Mouse (Mus musculus) forebrain, embryonic 13.5 days (tissue): Measurements from ENCODE around the gene Arhgap22. TPM values are rescaled to one million over a fixed set of nuclear protein-coding genes. Genes with fewer than 3 reads are reported as not detected.

Experiments used
- ATAC-seq: fragments of 200-750 bp; cut with Nextera tagmentation; 2 replicates; pipeline ENCODE4 v1.8.0; 2017
- H3K27ac ChIP-seq: fragments of 300-500 bp; sonication (generic); 2 replicates; pipeline ENCODE4 v1.5.1; 2015; ENCODE audit warnings: inconsistent platforms, mild to moderate bottlenecking, moderate library complexity
- H3K27me3 ChIP-seq: fragments of 300-500 bp; sonication (generic); 2 replicates; pipeline ENCODE4 v1.6.1; 2015; ENCODE audit warnings: mild to moderate bottlenecking, inconsistent platforms
- H3K36me3 ChIP-seq: fragments of 300-500 bp; sonication (generic); 2 replicates; pipeline ENCODE4 v1.6.1; 2015; ENCODE audit warnings: mild to moderate bottlenecking, inconsistent platforms; ENCODE audit not compliant: poor library complexity, severe bottlenecking
- H3K4me1 ChIP-seq: fragments of 300-500 bp; sonication (generic); 2 replicates; pipeline ENCODE4 v1.6.1; 2015; ENCODE audit warnings: inconsistent platforms
- H3K4me2 ChIP-seq: fragments of 300-500 bp; sonication (generic); 2 replicates; pipeline ENCODE4 v1.6.1; 2015; ENCODE audit warnings: inconsistent platforms, mild to moderate bottlenecking, moderate library complexity
- H3K4me3 ChIP-seq: fragments of 300-500 bp; sonication (generic); 2 replicates; pipeline ENCODE4 v1.5.1; 2015; ENCODE audit warnings: mild to moderate bottlenecking, inconsistent platforms
- H3K9ac ChIP-seq: fragments of 300-500 bp; sonication (generic); 2 replicates; pipeline ENCODE4 v1.6.1; 2015; ENCODE audit warnings: mild to moderate bottlenecking, inconsistent platforms
- H3K9me3 ChIP-seq: fragments of 300-500 bp; sonication (generic); replicated peaks from 2 replicates; pipeline ENCODE4 v1.6.1; 2016; ENCODE audit warnings: inconsistent platforms
- WGBS: fragments of 180-500 bp; shearing (Covaris S2); methylation state at CpG from one replicate; pipeline ENCODE4 v1.1.7; 2015; 5-methylcytosine and 5-hydroxymethylcytosine counted together
- polyA plus RNA-seq: library from polyadenylated mRNA; unstranded; fragments of >200 nt; fragmentation: Nextera tagmentation; extraction: Ambion mirVana; gene quantifications from 2 replicates; pipeline ENCODE4 v1.2.1, GENCODE M21; 2015

Arhgap22 gene
- polyA plus RNA-seq, 1 experiment from 2014 or later: 1.1 TPM

GRCm38 (mm10) chr14:33216343-33217208 is 2.8 kb downstream of the Arhgap22 start:
- 86% methylated on average over 19 of the region's 19 CpGs for WGBS

GRCm38 (mm10) chr14:33225235-33225634 is 11.4 kb downstream of the Arhgap22 start:
- H3K9me3 ChIP-seq: no peaks in the 10 kb centered on the region
- H3K27me3 ChIP-seq: no peaks in the 10 kb centered on the region
- H3K4me3 ChIP-seq: no peak overlapping the region
- no peak overlapping the region for H3K4me2 ChIP-seq
- WGBS: 74% methylated on average over 4 of the region's 4 CpGs
- no peaks in the 10 kb centered on the region for H3K36me3 ChIP-seq
- no peak overlapping the region for H3K9ac ChIP-seq
- H3K4me1 ChIP-seq: no peaks in the 10 kb centered on the region
- ATAC-seq: no peak
- no peak overlapping the region for H3K27ac ChIP-seq

More at GRCm38 (mm10) chr14:33216343-33217208, 2.8 kb downstream of the Arhgap22 start:
- H3K9me3 ChIP-seq: no peaks in the 10 kb centered on the region
- H3K27ac ChIP-seq: no peak overlapping the region
- H3K4me3 ChIP-seq: no peak overlapping the region
- no peak overlapping the region for H3K4me2 ChIP-seq
- H3K4me1 ChIP-seq: peaks cover 3% of the 10 kb centered on the region; the same call in 1 of the 2 replicates
- no peak overlapping the region for H3K9ac ChIP-seq
- ATAC-seq: no peak
- H3K36me3 ChIP-seq: no peaks in the 10 kb centered on the region
- H3K27me3 ChIP-seq: peaks cover 12% of the 10 kb centered on the region; the same call in 1 of the 2 replicates

- H3K27ac ChIP-seq: no peak overlapping the region
- no peaks in the 10 kb centered on the region for H3K9me3 ChIP-seq
- WGBS: 91% methylated on average over 4 of the region's 4 CpGs
- H3K36me3 ChIP-seq: no peaks in the 10 kb centered on the region
- no peaks in the 10 kb centered on the region for H3K27me3 ChIP-seq
- H3K4me1 ChIP-seq: no peaks in the 10 kb centered on the region
- H3K4me3 ChIP-seq: no peak overlapping the region
- ATAC-seq: no peak
- no peak overlapping the region for H3K4me2 ChIP-seq
- H3K9ac ChIP-seq: no peak overlapping the region
Observed at GRCm38 (mm10) chr14:33230672-33231071, 16.8 kb downstream of the Arhgap22 start.

- no peaks in the 10 kb centered on the region for H3K4me1 ChIP-seq
- no peak overlapping the region for H3K9ac ChIP-seq
- no peak overlapping the region for H3K27ac ChIP-seq
- 89% methylated on average over 3 of the region's 3 CpGs for whole genome bisulfite sequencing
- no peak overlapping the region for H3K4me3 ChIP-seq
- H3K9me3 ChIP-seq: no peaks in the 10 kb centered on the region
- no peaks in the 10 kb centered on the region for H3K36me3 ChIP-seq
- no peaks in the 10 kb centered on the region for H3K27me3 ChIP-seq
- no peak for ATAC-seq
- no peak overlapping the region for H3K4me2 ChIP-seq
Observed at GRCm38 (mm10) chr14:33231311-33231710, 17.5 kb downstream of the Arhgap22 start.

DNA sequence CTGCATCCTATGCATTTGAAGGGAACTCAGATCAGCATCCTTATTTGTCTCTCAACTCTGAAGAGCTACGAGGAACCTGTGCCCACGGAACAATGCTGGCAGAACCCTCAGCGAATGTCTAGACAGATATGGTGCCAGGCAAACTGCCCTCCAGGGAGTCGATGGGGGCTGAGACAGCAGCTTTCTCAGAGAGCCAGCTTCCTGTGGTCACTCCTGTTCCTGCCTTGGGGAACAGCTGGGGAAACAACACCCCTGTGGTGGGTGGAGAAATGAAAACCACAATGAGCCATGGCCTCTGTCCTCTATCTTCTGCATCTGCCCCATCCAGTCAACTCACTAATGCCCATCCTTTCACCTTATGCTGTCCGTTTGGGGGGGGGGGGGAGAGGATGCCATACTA is 18.2 kb downstream of the Arhgap22 start:
- no peak overlapping the region for H3K27ac ChIP-seq
- WGBS: 87% methylated on average over 5 of the region's 5 CpGs
- no peak overlapping the region for H3K4me2 ChIP-seq
- H3K9me3 ChIP-seq: no peaks in the 10 kb centered on the region
- H3K4me1 ChIP-seq: no peaks in the 10 kb centered on the region
- no peak overlapping the region for H3K9ac ChIP-seq
- H3K4me3 ChIP-seq: no peak overlapping the region
- H3K36me3 ChIP-seq: no peaks in the 10 kb centered on the region
- ATAC-seq: no peak
- no peaks in the 10 kb centered on the region for H3K27me3 ChIP-seq

DNA sequence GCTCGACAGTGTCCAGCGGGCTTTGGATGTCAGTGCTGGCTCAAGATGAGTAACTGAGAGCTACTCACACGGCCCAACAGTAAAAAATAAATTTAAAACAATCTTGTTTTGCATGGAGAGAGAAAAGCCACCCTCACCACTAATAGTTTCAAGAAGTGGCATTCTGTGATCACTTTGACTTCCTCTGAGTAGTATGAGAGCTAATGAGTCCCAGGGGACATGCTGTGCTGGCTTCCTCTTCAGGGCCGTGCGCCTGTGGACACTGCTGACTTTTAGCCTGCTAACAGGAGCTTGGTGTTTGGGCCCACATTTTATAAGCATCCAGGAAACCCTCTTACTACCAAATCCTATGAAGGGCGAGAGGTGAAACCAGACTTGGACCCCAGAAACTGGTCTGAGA is 21.8 kb downstream of the Arhgap22 start:
- Histone ChIP-seq H3K27me3 (no peaks in the 10 kb centered on the region), H3K4me2 (no peak overlapping the region), H3K9ac (no peak overlapping the region), H3K9me3 (no peaks in the 10 kb centered on the region), H3K4me1 (no peaks in the 10 kb centered on the region), H3K27ac (no peak overlapping the region), H3K36me3 (no peaks in the 10 kb centered on the region), H3K4me3 (no peak overlapping the region)
- 85% methylated on average over 6 of the region's 6 CpGs for WGBS
- ATAC-seq: no peak

DNA sequence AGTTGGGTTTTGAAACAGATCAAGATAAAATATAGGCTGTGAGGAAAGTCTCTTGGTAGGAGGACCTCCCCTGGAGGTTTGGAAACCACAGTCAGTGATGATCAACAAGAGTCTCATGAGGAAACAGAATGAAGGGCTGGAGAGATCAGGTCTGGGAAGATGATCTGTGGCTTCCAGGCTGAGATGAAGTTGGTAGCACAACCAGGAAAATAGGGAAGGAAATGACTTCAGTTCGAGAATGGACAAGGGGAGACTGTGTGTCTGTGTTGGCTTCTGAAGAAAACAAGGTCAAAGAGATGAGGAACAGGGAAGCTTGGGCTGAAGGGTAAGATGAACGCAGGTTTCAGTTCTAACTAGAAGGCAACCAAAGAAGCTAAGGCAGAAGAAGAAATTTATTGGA is 26.6 kb downstream of the Arhgap22 start:
- H3K27me3 ChIP-seq: no peaks in the 10 kb centered on the region
- no peak overlapping the region for H3K9ac ChIP-seq
- H3K4me1 ChIP-seq: no peaks in the 10 kb centered on the region
- no peaks in the 10 kb centered on the region for H3K9me3 ChIP-seq
- no peak overlapping the region for H3K4me3 ChIP-seq
- WGBS: 84% methylated on average over 2 of the region's 2 CpGs
- no peak for ATAC-seq
- no peaks in the 10 kb centered on the region for H3K36me3 ChIP-seq
- H3K4me2 ChIP-seq: no peak overlapping the region
- H3K27ac ChIP-seq: no peak overlapping the region

GRCm38 (mm10) chr14:33243261-33243660 is 29.4 kb downstream of the Arhgap22 start:
- H3K9me3 ChIP-seq: no peaks in the 10 kb centered on the region
- no peaks in the 10 kb centered on the region; the same call in 1 of the 2 replicates for H3K27me3 ChIP-seq
- no peak overlapping the region for H3K9ac ChIP-seq
- H3K4me3 ChIP-seq: no peak overlapping the region
- 69% methylated on average over 2 of the region's 2 CpGs for WGBS
- H3K4me1 ChIP-seq: no peaks in the 10 kb centered on the region
- H3K36me3 ChIP-seq: no peaks in the 10 kb centered on the region
- no peak for ATAC-seq
- H3K27ac ChIP-seq: no peak overlapping the region
- H3K4me2 ChIP-seq: no peak overlapping the region

DNA sequence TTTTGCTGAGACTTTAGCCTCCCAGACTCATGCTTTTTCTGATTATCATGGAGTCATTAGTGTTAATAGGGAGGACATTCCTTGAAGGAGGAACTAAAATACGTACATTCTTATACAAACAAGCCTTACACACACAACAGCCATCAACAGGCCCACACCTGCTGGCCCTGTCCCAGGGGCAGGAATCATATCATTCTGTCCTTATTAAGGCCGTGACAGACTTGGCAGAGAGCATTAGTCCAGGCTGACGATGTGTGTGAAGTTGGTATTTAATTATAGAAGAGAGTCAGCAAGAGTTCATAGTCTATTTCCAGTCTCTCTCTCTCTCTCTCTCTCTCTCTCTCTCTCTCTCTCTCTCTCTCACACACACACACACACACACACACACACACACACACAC is 30.7 kb downstream of the Arhgap22 start:
- H3K4me1 ChIP-seq: no peaks in the 10 kb centered on the region
- H3K36me3 ChIP-seq: no peaks in the 10 kb centered on the region
- no peak overlapping the region for H3K4me2 ChIP-seq
- no peak overlapping the region for H3K4me3 ChIP-seq
- WGBS: 66% methylated on average over 3 of the region's 3 CpGs
- H3K27me3 ChIP-seq: no peaks in the 10 kb centered on the region; the same call in 1 of the 2 replicates
- H3K27ac ChIP-seq: no peak overlapping the region
- H3K9me3 ChIP-seq: no peaks in the 10 kb centered on the region
- ATAC-seq: no peak
- no peak overlapping the region for H3K9ac ChIP-seq

DNA sequence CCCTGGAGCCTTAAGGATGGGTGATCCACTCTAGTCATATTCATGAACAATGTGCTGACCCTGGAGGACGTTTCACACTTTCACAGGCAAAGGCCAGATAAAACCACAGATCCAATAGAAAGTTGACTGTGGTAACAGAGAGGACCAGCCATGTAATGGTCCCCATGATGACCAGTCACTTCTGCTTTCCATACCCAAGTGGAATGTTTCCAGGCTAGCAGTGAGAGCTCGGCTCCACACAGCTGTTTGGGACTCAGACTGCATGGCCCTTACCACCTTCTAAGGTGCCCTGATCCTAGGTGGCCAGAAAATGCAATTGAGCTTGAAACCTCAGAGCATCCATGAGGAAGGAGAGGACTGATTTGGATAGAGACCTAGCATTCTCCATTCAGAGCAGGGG is 31.1 kb downstream of the Arhgap22 start:
- Histone ChIP-seq H3K27ac (no peak overlapping the region), H3K27me3 (no peaks in the 10 kb centered on the region; the same call in 1 of the 2 replicates), H3K9me3 (no peaks in the 10 kb centered on the region), H3K4me2 (no peak overlapping the region), H3K36me3 (no peaks in the 10 kb centered on the region), H3K9ac (no peak overlapping the region), H3K4me1 (peaks cover under 1% of the 10 kb centered on the region; the same call in 1 of the 2 replicates), H3K4me3 (no peak overlapping the region)
- no peak for ATAC-seq
- 74% methylated on average over 2 of the region's 2 CpGs for WGBS

DNA sequence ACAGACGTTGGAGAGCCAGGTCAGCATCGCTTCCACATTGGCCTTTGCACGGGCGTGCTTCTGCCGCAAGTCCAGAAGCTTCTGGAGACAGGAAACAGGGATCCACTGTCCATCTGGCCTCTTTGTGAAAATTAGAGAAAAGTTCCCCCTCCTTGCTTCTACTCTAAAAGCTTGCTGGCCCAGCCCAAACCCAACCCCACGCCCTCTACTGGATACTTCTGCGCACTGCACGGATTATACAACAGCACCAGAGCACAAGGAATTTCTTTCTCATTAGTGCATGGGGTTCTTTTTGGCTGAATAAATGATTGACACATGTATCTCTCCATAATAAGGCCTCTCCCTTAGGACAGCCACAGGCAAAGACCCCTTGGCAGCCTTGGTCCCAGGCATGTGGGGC is 32.6 kb downstream of the Arhgap22 start:
- Histone ChIP-seq H3K27me3 (peaks cover 11% of the 10 kb centered on the region), H3K4me3 (no peak overlapping the region), H3K4me1 (peaks cover 14% of the 10 kb centered on the region; the same call in 1 of the 2 replicates), H3K36me3 (no peaks in the 10 kb centered on the region), H3K27ac (no peak overlapping the region), H3K9ac (no peak overlapping the region), H3K9me3 (no peaks in the 10 kb centered on the region), H3K4me2 (no peak overlapping the region)
- 33% methylated on average over 8 of the region's 8 CpGs for WGBS
- no peak for ATAC-seq

GRCm38 (mm10) chr14:33247623-33248022 is 33.8 kb downstream of the Arhgap22 start:
- Histone ChIP-seq H3K9ac (no peak overlapping the region), H3K4me1 (peaks cover 14% of the 10 kb centered on the region; the same call in 1 of the 2 replicates), H3K27ac (no peak overlapping the region), H3K4me2 (no peak overlapping the region), H3K27me3 (peaks cover 13% of the 10 kb centered on the region), H3K36me3 (no peaks in the 10 kb centered on the region), H3K9me3 (no peaks in the 10 kb centered on the region), H3K4me3 (no peak overlapping the region)
- no peak for ATAC-seq
- 39% methylated on average over 11 of the region's 11 CpGs for WGBS
